Mouse (Mus musculus): ENCODE data around the gene Cbx8.

GRCm38 (mm10) chr11:119042466-119043272 lies 1.9 kb upstream of the Cbx8 start:
- TF ChIP-seq CTCF (IDR thresholded peaks at IDR 0.05; ENCODE audit: extremely low read depth, insufficient read depth, low read length) (no peak), POLR2A (IDR thresholded peaks at IDR 0.05; ENCODE audit: extremely low read depth, insufficient read depth, low read length) (no peak)
